Mouse (Mus musculus): Measurements from ENCODE around the gene Slc8b1. TPM values are rescaled to one million over a fixed set of nuclear protein-coding genes. Genes with fewer than 3 reads are reported as not detected.

The Slc8b1 gene
- polyA plus RNA-seq, 1 experiment from 2014 or later, result 2.1 TPM

- Histone ChIP-seq H3K4me3 (no peak overlapping the region), H3K27me3 (no peaks in the 10 kb centered on the region), H3K36me3 (ENCODE audit: poor library complexity, severe bottlenecking) (peaks cover 23% of the 10 kb centered on the region), H3K4me1 (peaks cover 30% of the 10 kb centered on the region), H3K27ac (peak overlapping the region; percentile 69), H3K9me3 (replicated peaks) (no peaks in the 10 kb centered on the region), H3K9ac (no peak overlapping the region; the same call in 1 of the 2 replicates), H3K4me2 (no peak overlapping the region)
- ATAC-seq, result no peak; the same call in 1 of the 2 replicates
- 44% methylated on average over 2 of the region's 2 CpGs for WGBS
These were observed 23.7 kb downstream of the Slc8b1 start for GRCm38 (mm10) chr5:120534686-120535075.

DNA sequence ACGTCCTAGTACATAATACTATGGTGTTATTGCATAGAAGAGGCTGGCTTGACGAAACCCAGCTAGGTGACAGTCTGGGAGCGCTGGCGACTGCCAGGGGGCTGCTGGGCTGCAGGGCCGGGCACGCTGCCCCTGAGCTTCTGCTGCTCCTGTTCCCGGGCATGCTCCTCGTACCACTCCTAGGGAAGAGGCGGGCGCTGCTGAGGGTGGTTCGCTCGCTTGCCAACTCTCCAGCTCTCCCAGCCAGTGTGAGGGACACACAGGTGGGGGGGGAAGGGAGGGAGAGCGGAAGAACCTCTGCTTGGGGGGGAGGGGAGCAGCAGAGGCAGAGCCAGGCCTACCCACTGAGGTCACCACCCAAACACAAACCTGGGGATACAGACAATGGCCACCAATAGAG is 25.1 kb downstream of the Slc8b1 start:
- 60% methylated on average over 12 of the region's 13 CpGs for WGBS
- no peaks in the 10 kb centered on the region for H3K9me3 ChIP-seq (replicated peaks)
- no peaks in the 10 kb centered on the region for H3K27me3 ChIP-seq
- no peak overlapping the region for H3K4me2 ChIP-seq
- peaks cover 30% of the 10 kb centered on the region for H3K4me1 ChIP-seq
- H3K36me3 ChIP-seq (ENCODE audit: poor library complexity, severe bottlenecking), result peaks cover 34% of the 10 kb centered on the region
- H3K27ac ChIP-seq, result peak overlapping the region; percentile 25
- no peak; the same call in 1 of the 2 replicates for ATAC-seq
- H3K9ac ChIP-seq, result no peak overlapping the region
- no peak overlapping the region for H3K4me3 ChIP-seq

DNA sequence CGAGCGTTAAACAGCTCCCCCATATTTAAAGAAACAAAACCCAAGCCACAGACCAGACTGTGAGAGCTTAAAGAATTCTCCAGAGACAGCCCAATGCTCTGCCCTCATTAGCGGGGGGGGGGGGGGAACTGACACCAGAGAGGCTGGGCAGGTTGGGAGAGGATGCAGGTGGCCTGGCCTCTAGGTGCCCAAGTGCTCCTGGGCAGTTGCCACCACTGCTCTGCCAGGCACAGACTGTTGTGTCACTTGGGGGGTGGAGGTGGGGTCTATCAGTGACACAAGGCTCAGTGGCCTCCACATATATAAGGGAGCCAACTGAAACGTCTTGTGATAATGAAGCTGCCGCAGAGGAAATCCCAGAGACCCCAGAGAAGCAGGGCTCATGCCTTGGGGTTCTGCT is 25.7 kb downstream of the Slc8b1 start:
- no peak overlapping the region for H3K9ac ChIP-seq
- H3K4me1 ChIP-seq, result peaks cover 30% of the 10 kb centered on the region
- 63% methylated on average over 4 of the region's 5 CpGs for WGBS
- H3K27me3 ChIP-seq, result no peaks in the 10 kb centered on the region
- no peak overlapping the region for H3K4me3 ChIP-seq
- H3K4me2 ChIP-seq, result no peak overlapping the region
- H3K36me3 ChIP-seq (ENCODE audit: poor library complexity, severe bottlenecking), result peaks cover 40% of the 10 kb centered on the region
- no peaks in the 10 kb centered on the region for H3K9me3 ChIP-seq (replicated peaks)
- ATAC-seq, result no peak
- no peak overlapping the region for H3K27ac ChIP-seq

DNA sequence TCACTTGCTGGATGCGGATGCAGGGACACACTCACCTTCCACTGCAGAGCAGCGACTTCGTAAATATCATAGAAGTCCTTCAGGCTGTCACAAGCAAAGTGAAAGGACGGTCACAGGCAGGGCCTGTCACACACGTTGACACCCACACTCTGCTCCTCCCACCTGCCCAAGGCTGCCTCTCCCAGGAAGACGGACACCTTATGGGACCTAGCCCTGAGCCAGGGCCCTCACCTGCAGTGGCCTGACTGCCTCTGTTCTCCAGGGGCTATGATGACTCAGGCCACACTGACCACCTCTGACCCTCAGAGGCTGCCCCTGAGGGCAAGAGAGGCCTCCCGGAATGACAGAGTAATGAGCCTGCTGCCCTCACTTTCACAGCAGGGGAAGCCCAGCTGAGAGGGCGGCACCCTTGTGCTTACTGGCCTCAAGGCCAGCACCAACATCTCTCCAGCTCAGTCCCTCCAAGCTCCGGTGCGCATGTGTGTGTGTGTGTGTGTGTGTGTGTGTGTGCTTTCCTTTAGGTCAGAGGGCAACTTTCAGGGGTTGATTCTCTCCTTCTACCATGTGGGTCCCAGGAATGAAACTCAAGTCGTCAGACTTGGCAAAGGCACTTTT is 37.4 kb downstream of the Slc8b1 start:
- Histone ChIP-seq H3K27me3 (no peaks in the 10 kb centered on the region), H3K36me3 (ENCODE audit: poor library complexity, severe bottlenecking) (peaks cover 29% of the 10 kb centered on the region), H3K4me3 (no peak overlapping the region), H3K9ac (no peak overlapping the region), H3K4me1 (no peaks in the 10 kb centered on the region), H3K4me2 (no peak overlapping the region), H3K9me3 (replicated peaks) (no peaks in the 10 kb centered on the region), H3K27ac (no peak overlapping the region)
- ATAC-seq, result no peak
- 75% methylated on average over 11 of the region's 11 CpGs for WGBS

DNA sequence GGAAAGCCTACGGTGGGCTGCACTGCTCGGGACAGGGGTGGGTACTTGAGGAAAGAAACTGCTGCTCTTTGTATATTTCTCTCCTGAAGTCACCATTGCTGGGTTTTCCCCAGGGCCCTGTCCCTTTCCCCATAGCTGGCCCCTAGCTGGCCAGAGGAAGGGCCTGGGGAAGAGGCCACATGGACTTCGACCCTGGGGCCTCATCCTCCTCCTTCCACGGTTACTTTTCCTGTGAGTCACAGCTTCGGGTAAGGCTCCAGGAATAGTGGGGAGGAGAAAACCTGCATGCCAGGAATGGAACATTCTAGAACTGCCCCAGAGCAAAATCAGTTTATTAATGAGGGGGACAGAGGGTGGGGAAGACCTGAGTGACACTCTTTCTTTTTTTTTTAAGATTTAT is 39.2 kb downstream of the Slc8b1 start:
- Histone ChIP-seq H3K9me3 (replicated peaks) (no peaks in the 10 kb centered on the region), H3K36me3 (ENCODE audit: poor library complexity, severe bottlenecking) (peaks cover 44% of the 10 kb centered on the region), H3K9ac (no peak overlapping the region), H3K4me3 (no peak overlapping the region), H3K4me2 (no peak overlapping the region), H3K4me1 (no peaks in the 10 kb centered on the region), H3K27ac (no peak overlapping the region), H3K27me3 (no peaks in the 10 kb centered on the region)
- 94% methylated on average over 5 of the region's 5 CpGs for WGBS
- ATAC-seq, result no peak

DNA sequence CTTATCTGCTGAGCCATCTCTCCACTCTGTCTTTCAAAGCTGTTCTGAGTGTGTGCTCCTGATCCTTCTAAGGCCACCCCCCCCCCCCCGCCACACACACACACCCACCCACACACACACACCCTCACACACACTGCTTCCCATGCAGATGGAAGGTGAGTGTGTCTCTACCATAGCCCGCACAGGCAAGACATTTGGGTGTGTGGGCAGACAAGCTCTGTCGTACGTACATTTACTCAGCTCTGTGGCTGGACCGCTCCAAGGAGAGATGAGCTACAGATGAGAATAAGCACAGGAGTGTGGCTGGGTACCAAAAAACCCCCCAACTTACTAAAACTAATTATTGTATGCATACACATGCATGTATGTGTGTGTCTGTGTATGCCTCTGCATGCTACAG is 39.7 kb downstream of the Slc8b1 start:
- no peak overlapping the region for H3K4me3 ChIP-seq
- H3K27ac ChIP-seq, result no peak overlapping the region
- H3K27me3 ChIP-seq, result no peaks in the 10 kb centered on the region
- no peak overlapping the region for H3K9ac ChIP-seq
- peaks cover 50% of the 10 kb centered on the region for H3K36me3 ChIP-seq (ENCODE audit: poor library complexity, severe bottlenecking)
- no peaks in the 10 kb centered on the region for H3K4me1 ChIP-seq
- no peak overlapping the region for H3K4me2 ChIP-seq
- no peaks in the 10 kb centered on the region for H3K9me3 ChIP-seq (replicated peaks)
- ATAC-seq, result no peak
- WGBS, result 94% methylated on average over 5 of the region's 5 CpGs

DNA sequence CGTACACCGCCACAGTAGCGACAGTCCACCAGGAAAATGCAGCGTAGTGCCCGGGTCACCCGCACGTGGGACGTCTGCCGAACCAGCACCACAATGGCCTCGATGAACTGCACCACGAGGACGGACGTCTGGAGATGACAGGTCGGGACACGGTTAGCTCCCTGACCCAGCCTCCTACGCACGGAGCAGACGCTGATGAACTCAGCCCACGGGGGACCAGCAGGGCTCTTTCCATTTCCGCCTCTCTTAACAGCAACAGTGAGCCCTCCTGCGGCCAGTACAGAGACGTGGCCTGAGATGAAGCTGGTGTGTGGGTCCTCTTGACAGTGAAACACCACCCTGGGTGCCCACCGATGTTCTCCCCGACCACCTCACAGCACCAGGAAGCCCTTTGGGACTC is 44.9 kb downstream of the Slc8b1 start:
- Histone ChIP-seq H3K27me3 (no peaks in the 10 kb centered on the region), H3K27ac (no peak overlapping the region), H3K4me1 (peaks cover 11% of the 10 kb centered on the region), H3K4me2 (no peak overlapping the region), H3K36me3 (ENCODE audit: poor library complexity, severe bottlenecking) (peaks cover 55% of the 10 kb centered on the region), H3K9me3 (replicated peaks) (no peaks in the 10 kb centered on the region), H3K4me3 (no peak overlapping the region), H3K9ac (no peak overlapping the region)
- no peak for ATAC-seq
- WGBS, result 92% methylated on average over 24 of the region's 24 CpGs

DNA sequence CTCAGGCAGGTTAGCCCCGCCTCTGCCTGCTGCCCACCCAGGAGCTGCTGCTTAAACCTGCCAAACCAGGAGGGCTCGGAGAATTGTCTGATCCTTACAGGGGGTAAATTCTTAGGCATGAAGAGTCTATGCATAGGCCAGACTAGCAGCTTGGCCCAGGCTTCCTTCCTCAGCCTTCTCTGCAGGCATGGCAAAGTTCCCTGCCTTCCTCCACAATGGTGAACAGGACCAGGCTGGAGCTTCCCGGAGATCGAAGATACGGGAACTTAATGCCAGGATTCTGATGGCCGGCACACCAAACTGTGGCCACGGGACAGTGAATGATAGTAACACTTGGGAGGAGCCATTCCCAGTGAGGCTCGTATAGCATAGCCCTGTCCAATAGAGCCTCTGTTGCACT is 47.1 kb downstream of the Slc8b1 start:
- no peak overlapping the region for H3K4me2 ChIP-seq
- no peak overlapping the region for H3K27ac ChIP-seq
- no peak for ATAC-seq
- WGBS, result 74% methylated on average over 8 of the region's 8 CpGs
- no peaks in the 10 kb centered on the region for H3K27me3 ChIP-seq
- H3K9me3 ChIP-seq (replicated peaks), result no peaks in the 10 kb centered on the region
- peaks cover 20% of the 10 kb centered on the region for H3K4me1 ChIP-seq
- no peak overlapping the region for H3K4me3 ChIP-seq
- H3K9ac ChIP-seq, result no peak overlapping the region
- H3K36me3 ChIP-seq (ENCODE audit: poor library complexity, severe bottlenecking), result peaks cover 40% of the 10 kb centered on the region

DNA sequence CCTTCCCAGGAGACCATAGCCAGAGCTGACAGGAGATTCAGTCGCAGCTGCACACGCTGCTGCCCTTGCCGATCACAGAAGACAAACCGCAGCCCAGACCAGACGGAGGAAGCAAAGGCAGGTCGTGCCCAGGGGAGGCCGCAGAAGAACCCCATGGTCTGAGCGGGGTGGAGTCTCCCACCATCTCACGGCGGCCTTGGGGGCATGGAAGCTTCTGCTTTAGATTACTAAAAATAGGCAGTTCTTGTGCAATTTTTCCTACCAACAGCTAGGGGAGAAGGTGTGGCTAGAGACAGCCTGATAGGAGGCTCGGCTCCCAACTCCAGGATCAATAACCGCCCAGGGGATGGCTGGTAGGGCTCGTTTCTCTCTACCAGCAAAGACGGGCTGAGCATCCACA is 47.8 kb downstream of the Slc8b1 start:
- no peak overlapping the region for H3K4me3 ChIP-seq
- H3K27me3 ChIP-seq, result no peaks in the 10 kb centered on the region
- no peak overlapping the region for H3K4me2 ChIP-seq
- H3K9ac ChIP-seq, result no peak overlapping the region
- H3K36me3 ChIP-seq (ENCODE audit: poor library complexity, severe bottlenecking), result peaks cover 33% of the 10 kb centered on the region
- no peaks in the 10 kb centered on the region for H3K9me3 ChIP-seq (replicated peaks)
- H3K4me1 ChIP-seq, result peaks cover 27% of the 10 kb centered on the region
- WGBS, result 83% methylated on average over 14 of the region's 14 CpGs
- no peak for ATAC-seq
- no peak overlapping the region for H3K27ac ChIP-seq

- Histone ChIP-seq H3K27me3 (no peaks in the 10 kb centered on the region), H3K9ac (no peak overlapping the region), H3K4me1 (peaks cover 40% of the 10 kb centered on the region), H3K27ac (peak overlapping the region; percentile 15; the same call in 1 of the 2 replicates), H3K9me3 (replicated peaks) (no peaks in the 10 kb centered on the region), H3K36me3 (ENCODE audit: poor library complexity, severe bottlenecking) (peaks cover 21% of the 10 kb centered on the region), H3K4me3 (no peak overlapping the region), H3K4me2 (no peak overlapping the region)
- 75% methylated on average over 9 of the region's 9 CpGs for WGBS
- no peak for ATAC-seq
These were observed 49.2 kb downstream of the Slc8b1 start for GRCm38 (mm10) chr5:120560129-120560615.

GRCm38 (mm10) chr5:120560616-120561311 is 49.8 kb downstream of the Slc8b1 start:
- no peak overlapping the region for H3K9ac ChIP-seq
- peaks cover 46% of the 10 kb centered on the region for H3K4me1 ChIP-seq
- no peaks in the 10 kb centered on the region for H3K9me3 ChIP-seq (replicated peaks)
- WGBS, result 24% methylated on average over 16 of the region's 16 CpGs
- peaks cover 15% of the 10 kb centered on the region for H3K36me3 ChIP-seq (ENCODE audit: poor library complexity, severe bottlenecking)
- peak overlapping the region; percentile 25 for H3K4me2 ChIP-seq
- H3K27ac ChIP-seq, result peak overlapping the region; percentile 54
- H3K4me3 ChIP-seq, result no peak overlapping the region
- ATAC-seq, result no peak
- H3K27me3 ChIP-seq, result no peaks in the 10 kb centered on the region

DNA sequence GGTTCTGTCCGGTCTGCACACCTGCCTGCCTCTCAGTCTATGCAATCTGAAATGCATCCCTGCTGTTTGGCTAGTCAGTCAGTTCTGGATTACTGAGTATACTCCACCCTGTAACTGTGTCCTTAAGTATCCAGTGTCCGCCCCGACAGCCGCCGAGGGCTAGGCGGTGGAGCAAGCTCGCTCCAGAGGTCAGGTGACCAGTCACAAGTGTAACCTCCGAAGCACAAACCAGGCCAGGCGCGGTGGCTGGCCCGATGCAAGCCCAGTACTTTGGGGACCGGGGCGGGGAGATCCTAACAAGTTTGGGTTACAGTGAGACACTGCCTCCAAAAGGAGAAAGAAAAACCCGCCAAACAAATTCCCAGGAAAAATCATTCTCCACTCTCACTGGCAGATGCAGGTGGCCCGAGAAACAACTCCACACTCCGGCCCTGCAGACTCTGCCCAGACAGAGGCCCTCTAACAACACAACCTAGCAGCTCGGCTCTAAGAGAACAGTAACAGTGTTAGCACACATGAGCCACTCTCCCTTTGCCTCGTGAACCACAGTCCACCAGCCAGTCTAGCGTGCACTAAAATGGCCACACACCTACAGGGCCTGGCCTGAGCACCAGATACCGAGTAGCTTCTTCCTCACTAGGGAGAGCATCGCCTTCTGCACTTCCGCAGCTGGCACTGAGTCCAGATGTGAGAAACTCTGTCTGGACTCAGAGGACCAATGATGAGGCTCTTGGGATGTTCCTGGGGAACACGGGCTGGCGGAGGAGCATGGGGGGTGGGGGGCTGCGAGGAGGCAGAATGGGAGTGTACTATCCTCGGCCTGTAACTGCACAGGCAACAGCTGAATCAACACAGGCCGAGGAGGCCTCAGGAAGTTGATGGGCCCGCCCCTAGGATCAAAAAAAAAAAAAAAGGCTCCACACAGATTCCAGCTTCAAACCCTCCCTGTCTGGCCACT is 52.3 kb downstream of the Slc8b1 start:
- no peaks in the 10 kb centered on the region for H3K36me3 ChIP-seq (ENCODE audit: poor library complexity, severe bottlenecking)
- H3K9ac ChIP-seq, result peak overlapping the region; percentile 36
- H3K4me2 ChIP-seq, result no peak overlapping the region
- H3K27me3 ChIP-seq, result no peaks in the 10 kb centered on the region
- no peak overlapping the region for H3K4me3 ChIP-seq
- H3K9me3 ChIP-seq (replicated peaks), result no peaks in the 10 kb centered on the region
- H3K27ac ChIP-seq, result peak overlapping the region; percentile 54
- peaks cover 71% of the 10 kb centered on the region for H3K4me1 ChIP-seq
- no peak for ATAC-seq
- 67% methylated on average over 28 of the region's 28 CpGs for WGBS
